Mouse (Mus musculus): Measurements from ENCODE around the gene Zfp719.

The Zfp719 gene

GRCm38 (mm10) chr7:43606896-43607742, 27.7 kb downstream of the Zfp719 start, which contains the start of gene Zfp819:
Gene Zfp819 (plus strand): TSS chr7:43607169.
- in situ Hi-C loops (cut with MboI, MseI) = no loop called here

GRCm38 (mm10) chr7:43607743-43608287, 28.4 kb downstream of the Zfp719 start:
- in situ Hi-C loops (cut with MboI, MseI) = no loop called here

GRCm38 (mm10) chr7:43608316-43608824, 29.0 kb downstream of the Zfp719 start:
- in situ Hi-C loops (cut with MboI, MseI) = no loop called here

- in situ Hi-C loops (cut with MboI, MseI) = no loop called here
These were observed 34.6 kb downstream of the Zfp719 start for GRCm38 (mm10) chr7:43613816-43614551.

GRCm38 (mm10) chr7:43622927-43623326, 43.5 kb downstream of the Zfp719 start:
- in situ Hi-C loops (cut with MboI, MseI) = no loop called here

- in situ Hi-C loops (cut with MboI, MseI) = no loop called here
These were observed 44.4 kb downstream of the Zfp719 start for GRCm38 (mm10) chr7:43623819-43624218.

GRCm38 (mm10) chr7:43625065-43625464, 45.7 kb downstream of the Zfp719 start:
- in situ Hi-C loops (cut with MboI, MseI) = no loop called here

GRCm38 (mm10) chr7:43625794-43626422, 46.5 kb downstream of the Zfp719 start:
- in situ Hi-C loops (cut with MboI, MseI) = no loop called here

GRCm38 (mm10) chr7:43633940-43634339, 54.5 kb downstream of the Zfp719 start:
- in situ Hi-C loops (cut with MboI, MseI) = no loop called here

GRCm38 (mm10) chr7:43634500-43634899, 55.1 kb downstream of the Zfp719 start, which contains the start of gene Ceacam18:
Gene Ceacam18 (plus strand): TSS chr7:43634707.
- in situ Hi-C loops (cut with MboI, MseI) = no loop called here

GRCm38 (mm10) chr7:43636194-43636593, 56.8 kb downstream of the Zfp719 start:
- in situ Hi-C loops (cut with MboI, MseI) = no loop called here

- in situ Hi-C loops (cut with MboI, MseI) = no loop called here
These were observed 57.7 kb downstream of the Zfp719 start for GRCm38 (mm10) chr7:43637118-43637517.

- in situ Hi-C loops (cut with MboI, MseI) = no loop called here
These were observed 63.2 kb downstream of the Zfp719 start for GRCm38 (mm10) chr7:43642587-43642986.

Measured in T-helper 17 cell (primary cell).